Mouse (Mus musculus): ENCODE results near the gene Slc25a39. TPM values are rescaled to one million over a fixed set of nuclear protein-coding genes. Genes with fewer than 3 reads are reported as not detected.

Slc25a39 gene
- polyA plus RNA-seq, 1 experiment from 2014 or later = 283 TPM

DNA sequence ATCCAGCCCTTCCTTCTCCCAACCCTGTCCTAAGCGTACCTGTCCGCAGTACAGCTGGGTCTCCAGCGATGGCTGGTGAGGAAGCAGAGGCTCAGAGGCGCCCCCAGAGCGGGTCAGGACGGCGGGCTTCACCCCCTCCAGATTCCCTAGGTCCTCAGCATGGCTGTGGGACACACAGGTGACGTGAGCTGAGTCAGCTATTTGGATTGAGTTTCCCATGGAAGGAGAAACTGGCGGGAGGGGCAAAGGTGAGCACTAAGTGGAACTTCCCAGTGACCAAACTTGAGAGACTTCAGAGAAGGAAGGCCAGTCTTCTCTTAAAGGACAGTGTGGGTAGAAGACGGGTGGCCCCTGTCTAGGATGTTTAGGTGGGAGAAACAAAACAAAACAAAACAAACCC lies 49.4 kb downstream of the Slc25a39 start:
- H3K27me3 ChIP-seq (replicated peaks; ENCODE audit: control insufficient read depth, insufficient read depth, low read length) = peaks cover 72% of the 10 kb centered on the region
- no peaks in the 10 kb centered on the region for H3K9me3 ChIP-seq (ENCODE audit: control insufficient read depth, low read length)
- H3K9ac ChIP-seq (ENCODE audit: low read depth, low read length) = 0 out of 2 replicates have a peak overlapping the region, but pooled peaks have one; percentile 9
- 0 out of 2 replicates have a peak, but pooled peaks cover 2% of the 10 kb centered on the region for H3K4me1 ChIP-seq (replicated peaks; ENCODE audit: control insufficient read depth, insufficient read depth, low read length)
- H3K4me3 ChIP-seq (ENCODE audit: low read depth, low read length) = peak overlapping the region; percentile 15
- 61% methylated on average over 10 of the region's 10 CpGs for WGBS
- H3K36me3 ChIP-seq (ENCODE audit: control insufficient read depth, insufficient read depth, low read length) = peaks cover 13% of the 10 kb centered on the region
- H3K27ac ChIP-seq (ENCODE audit: low read depth, low read length) = no peak overlapping the region; the same call in 1 of the 2 replicates
- peak overlapping the region; percentile 38 for H3K4me2 ChIP-seq
- DNase-seq (ENCODE audit: low spot score) = no peak
- no peak for ATAC-seq (replicated peaks; ENCODE audit: low FRiP score)

- no peak overlapping the region for H3K9ac ChIP-seq (ENCODE audit: low read depth, low read length)
- no peaks in the 10 kb centered on the region for H3K9me3 ChIP-seq (ENCODE audit: control insufficient read depth, low read length)
- WGBS = 59% methylated on average over 31 of the region's 31 CpGs
- 0 out of 2 replicates have a peak, but pooled peaks cover 2% of the 10 kb centered on the region for H3K4me1 ChIP-seq (replicated peaks; ENCODE audit: control insufficient read depth, insufficient read depth, low read length)
- H3K27me3 ChIP-seq (replicated peaks; ENCODE audit: control insufficient read depth, insufficient read depth, low read length) = peaks cover 78% of the 10 kb centered on the region
- peaks cover 11% of the 10 kb centered on the region for H3K36me3 ChIP-seq (ENCODE audit: control insufficient read depth, insufficient read depth, low read length)
- H3K4me2 ChIP-seq = peak overlapping the region; percentile 18; the same call in 1 of the 2 replicates
- DNase-seq (ENCODE audit: low spot score) (no peak), ATAC-seq (replicated peaks; ENCODE audit: low FRiP score) (no peak)
- H3K27ac ChIP-seq (ENCODE audit: low read depth, low read length) = no peak overlapping the region
- no peak overlapping the region for H3K4me3 ChIP-seq (ENCODE audit: low read depth, low read length)
These were observed 51.0 kb downstream of the Slc25a39 start for GRCm38 (mm10) chr11:102356636-102357350.

GRCm38 (mm10) chr11:102356190-102356589 lies 51.6 kb downstream of the Slc25a39 start:
- DNase-seq (ENCODE audit: low spot score) (no peak), ATAC-seq (replicated peaks; ENCODE audit: low FRiP score) (no peak)
- H3K4me1 ChIP-seq (replicated peaks; ENCODE audit: control insufficient read depth, insufficient read depth, low read length) = 0 out of 2 replicates have a peak, but pooled peaks cover 2% of the 10 kb centered on the region
- no peak overlapping the region for H3K4me2 ChIP-seq
- peaks cover 9% of the 10 kb centered on the region; the same call in 1 of the 2 replicates for H3K36me3 ChIP-seq (ENCODE audit: control insufficient read depth, insufficient read depth, low read length)
- H3K9ac ChIP-seq (ENCODE audit: low read depth, low read length) = no peak overlapping the region
- H3K27ac ChIP-seq (ENCODE audit: low read depth, low read length) = no peak overlapping the region
- no peak overlapping the region for H3K4me3 ChIP-seq (ENCODE audit: low read depth, low read length)
- H3K27me3 ChIP-seq (replicated peaks; ENCODE audit: control insufficient read depth, insufficient read depth, low read length) = peaks cover 75% of the 10 kb centered on the region
- WGBS = 74% methylated on average over 12 of the region's 12 CpGs
- no peaks in the 10 kb centered on the region for H3K9me3 ChIP-seq (ENCODE audit: control insufficient read depth, low read length)

- peaks cover 71% of the 10 kb centered on the region for H3K27me3 ChIP-seq (replicated peaks; ENCODE audit: control insufficient read depth, insufficient read depth, low read length)
- H3K36me3 ChIP-seq (ENCODE audit: control insufficient read depth, insufficient read depth, low read length) = peaks cover 9% of the 10 kb centered on the region; the same call in 1 of the 2 replicates
- ATAC-seq (replicated peaks; ENCODE audit: low FRiP score) = 0 out of 2 replicates have a peak, but pooled peaks have one; percentile 10
- no peak for DNase-seq (ENCODE audit: low spot score)
- 0 out of 2 replicates have a peak, but pooled peaks cover 1% of the 10 kb centered on the region for H3K4me1 ChIP-seq (replicated peaks; ENCODE audit: control insufficient read depth, insufficient read depth, low read length)
- H3K9ac ChIP-seq (ENCODE audit: low read depth, low read length) = no peak overlapping the region
- H3K4me3 ChIP-seq (ENCODE audit: low read depth, low read length) = no peak overlapping the region
- no peaks in the 10 kb centered on the region for H3K9me3 ChIP-seq (ENCODE audit: control insufficient read depth, low read length)
- H3K4me2 ChIP-seq = no peak overlapping the region
- H3K27ac ChIP-seq (ENCODE audit: low read depth, low read length) = no peak overlapping the region
- 74% methylated on average over 3 of the region's 3 CpGs for WGBS
These were observed 52.2 kb downstream of the Slc25a39 start for GRCm38 (mm10) chr11:102355501-102355900.

GRCm38 (mm10) chr11:102353021-102353431 lies 54.7 kb downstream of the Slc25a39 start:
- peaks cover 6% of the 10 kb centered on the region; the same call in 1 of the 2 replicates for H3K36me3 ChIP-seq (ENCODE audit: control insufficient read depth, insufficient read depth, low read length)
- no peaks in the 10 kb centered on the region for H3K9me3 ChIP-seq (ENCODE audit: control insufficient read depth, low read length)
- H3K9ac ChIP-seq (ENCODE audit: low read depth, low read length) = no peak overlapping the region
- H3K27me3 ChIP-seq (replicated peaks; ENCODE audit: control insufficient read depth, insufficient read depth, low read length) = peaks cover 50% of the 10 kb centered on the region
- H3K4me2 ChIP-seq = no peak overlapping the region
- no peak overlapping the region; the same call in 1 of the 2 replicates for H3K27ac ChIP-seq (ENCODE audit: low read depth, low read length)
- no peak for DNase-seq (ENCODE audit: low spot score)
- 47% methylated on average over 8 of the region's 8 CpGs for WGBS
- no peak for ATAC-seq (replicated peaks; ENCODE audit: low FRiP score)
- no peak overlapping the region for H3K4me3 ChIP-seq (ENCODE audit: low read depth, low read length)
- H3K4me1 ChIP-seq (replicated peaks; ENCODE audit: control insufficient read depth, insufficient read depth, low read length) = no peaks in the 10 kb centered on the region

Small RNA genes within 50 kb of the gene (microRNA-seq; reads per million reads assigned to microRNA genes)
- gene Mir6930 (ENCODE audit: borderline number of aligned reads) = not detected

Other genes starting within 250 kb of the Slc25a39 start
- 80.1 and 83.2 TPM in 2 replicates for gene Lsm12, start 222.7 kb downstream of the Slc25a39 start, polyA plus RNA-seq (2014; fragmentation: Nextera tagmentation; extraction: Ambion mirVana)
- 38.8 and 39.5 TPM in 2 replicates for gene G6pc3, start 218.3 kb downstream of the Slc25a39 start, polyA plus RNA-seq (2014; fragmentation: Nextera tagmentation; extraction: Ambion mirVana)
- 23.8 and 26.0 TPM in 2 replicates for gene Hdac5, start 177.8 kb downstream of the Slc25a39 start, polyA plus RNA-seq (2014; fragmentation: Nextera tagmentation; extraction: Ambion mirVana)
- gene BC030867, start 159.1 kb downstream of the Slc25a39 start, polyA plus RNA-seq (2014; fragmentation: Nextera tagmentation; extraction: Ambion mirVana) = 28.2 and 29.4 TPM in 2 replicates
- gene Asb16, start 139.2 kb downstream of the Slc25a39 start, polyA plus RNA-seq (2014; fragmentation: Nextera tagmentation; extraction: Ambion mirVana) = 0.05 and 0.12 TPM in 2 replicates
- gene Tmub2, start 123.0 kb downstream of the Slc25a39 start, polyA plus RNA-seq (2014; fragmentation: Nextera tagmentation; extraction: Ambion mirVana) = 41.6 and 44.8 TPM in 2 replicates
- gene Atxn7l3, start 111.3 kb downstream of the Slc25a39 start, polyA plus RNA-seq (2014; fragmentation: Nextera tagmentation; extraction: Ambion mirVana) = 11.4 and 14.7 TPM in 2 replicates
- gene Ubtf, start 88.2 kb downstream of the Slc25a39 start, polyA plus RNA-seq (2014; fragmentation: Nextera tagmentation; extraction: Ambion mirVana) = 104 and 108 TPM in 2 replicates
- 191 and 229 TPM in 2 replicates for gene Slc4a1, start 41.7 kb downstream of the Slc25a39 start, polyA plus RNA-seq (2014; fragmentation: Nextera tagmentation; extraction: Ambion mirVana)
- gene Rundc3a, start 14.5 kb downstream of the Slc25a39 start, polyA plus RNA-seq (2014; fragmentation: Nextera tagmentation; extraction: Ambion mirVana) = 1.8 and 2.6 TPM in 2 replicates
- gene Grn, start 22.4 kb upstream of the Slc25a39 start, polyA plus RNA-seq (2014; fragmentation: Nextera tagmentation; extraction: Ambion mirVana) = 68.1 and 69.5 TPM in 2 replicates
- gene Fam171a2, start 39.7 kb upstream of the Slc25a39 start, polyA plus RNA-seq (2014; fragmentation: Nextera tagmentation; extraction: Ambion mirVana) = 1.8 and 2.0 TPM in 2 replicates
- 76.2 and 80.3 TPM in 2 replicates for gene Itga2b, start 62.2 kb upstream of the Slc25a39 start, polyA plus RNA-seq (2014; fragmentation: Nextera tagmentation; extraction: Ambion mirVana)
- gene Gpatch8, start 148.4 kb upstream of the Slc25a39 start, polyA plus RNA-seq (2014; fragmentation: Nextera tagmentation; extraction: Ambion mirVana) = 30.0 and 35.4 TPM in 2 replicates
- 1.2 and 1.4 TPM in 2 replicates for gene Gm11627, start 171.5 kb upstream of the Slc25a39 start, polyA plus RNA-seq (2014; fragmentation: Nextera tagmentation; extraction: Ambion mirVana)
- gene Fzd2, start 196.4 kb upstream of the Slc25a39 start, polyA plus RNA-seq (2014; fragmentation: Nextera tagmentation; extraction: Ambion mirVana) = 8.4 and 9.0 TPM in 2 replicates

Measured in liver, embryonic 11.5 days (tissue).